Mouse (Mus musculus) midbrain, embryonic 13.5 days (tissue): Measurements from ENCODE around the gene Usp48. TPM values are rescaled to one million over a fixed set of nuclear protein-coding genes. Genes with fewer than 3 reads are reported as not detected.

Experiments used
- ATAC-seq: fragments of 200-750 bp; cut with Nextera tagmentation; 2 replicates; pipeline ENCODE4 v1.8.0; 2017; ENCODE audit warnings: mild to moderate bottlenecking, moderate TSS enrichment, moderate library complexity
- H3K27ac ChIP-seq: fragments of 300-500 bp; sonication (generic); 2 replicates; pipeline ENCODE4 v1.5.1; 2015; ENCODE audit warnings: inconsistent platforms, mild to moderate bottlenecking, moderate library complexity
- H3K27me3 ChIP-seq: fragments of 300-500 bp; sonication (generic); 2 replicates; pipeline ENCODE4 v1.6.1; 2015; ENCODE audit warnings: mild to moderate bottlenecking, inconsistent platforms
- H3K36me3 ChIP-seq: fragments of 300-500 bp; sonication (generic); 2 replicates; pipeline ENCODE4 v1.6.1; 2015; ENCODE audit warnings: mild to moderate bottlenecking, inconsistent platforms
- H3K4me1 ChIP-seq: fragments of 300-500 bp; sonication (generic); replicated peaks from 2 replicates; pipeline ENCODE4 v1.6.1; 2015; ENCODE audit warnings: inconsistent platforms
- H3K4me2 ChIP-seq: fragments of 300-500 bp; sonication (generic); replicated peaks from 2 replicates; pipeline ENCODE4 v1.6.1; 2015; ENCODE audit warnings: moderate library complexity, mild to moderate bottlenecking, inconsistent platforms
- H3K4me3 ChIP-seq: fragments of 300-500 bp; sonication (generic); replicated peaks from 2 replicates; pipeline ENCODE4 v1.5.1; 2015; ENCODE audit warnings: mild to moderate bottlenecking, inconsistent platforms
- H3K9ac ChIP-seq: fragments of 300-500 bp; sonication (generic); replicated peaks from 2 replicates; pipeline ENCODE4 v1.6.1; 2015; ENCODE audit warnings: mild to moderate bottlenecking, inconsistent platforms
- H3K9me3 ChIP-seq: fragments of 300-500 bp; sonication (generic); 2 replicates; pipeline ENCODE4 v1.6.1; 2016; ENCODE audit warnings: mild to moderate bottlenecking, inconsistent platforms
- WGBS: fragments of 180-500 bp; shearing (Covaris S2); methylation state at CpG from one replicate; pipeline ENCODE4 v1.1.7; 2015; 5-methylcytosine and 5-hydroxymethylcytosine counted together
- polyA plus RNA-seq: library from polyadenylated mRNA; unstranded; fragments of >200 nt; fragmentation: Nextera tagmentation; extraction: Ambion mirVana; gene quantifications from 2 replicates; pipeline ENCODE4 v1.2.1, GENCODE M21; 2015

Gene Usp48
- 71.7 and 72.9 TPM in 2 replicates for polyA plus RNA-seq

DNA sequence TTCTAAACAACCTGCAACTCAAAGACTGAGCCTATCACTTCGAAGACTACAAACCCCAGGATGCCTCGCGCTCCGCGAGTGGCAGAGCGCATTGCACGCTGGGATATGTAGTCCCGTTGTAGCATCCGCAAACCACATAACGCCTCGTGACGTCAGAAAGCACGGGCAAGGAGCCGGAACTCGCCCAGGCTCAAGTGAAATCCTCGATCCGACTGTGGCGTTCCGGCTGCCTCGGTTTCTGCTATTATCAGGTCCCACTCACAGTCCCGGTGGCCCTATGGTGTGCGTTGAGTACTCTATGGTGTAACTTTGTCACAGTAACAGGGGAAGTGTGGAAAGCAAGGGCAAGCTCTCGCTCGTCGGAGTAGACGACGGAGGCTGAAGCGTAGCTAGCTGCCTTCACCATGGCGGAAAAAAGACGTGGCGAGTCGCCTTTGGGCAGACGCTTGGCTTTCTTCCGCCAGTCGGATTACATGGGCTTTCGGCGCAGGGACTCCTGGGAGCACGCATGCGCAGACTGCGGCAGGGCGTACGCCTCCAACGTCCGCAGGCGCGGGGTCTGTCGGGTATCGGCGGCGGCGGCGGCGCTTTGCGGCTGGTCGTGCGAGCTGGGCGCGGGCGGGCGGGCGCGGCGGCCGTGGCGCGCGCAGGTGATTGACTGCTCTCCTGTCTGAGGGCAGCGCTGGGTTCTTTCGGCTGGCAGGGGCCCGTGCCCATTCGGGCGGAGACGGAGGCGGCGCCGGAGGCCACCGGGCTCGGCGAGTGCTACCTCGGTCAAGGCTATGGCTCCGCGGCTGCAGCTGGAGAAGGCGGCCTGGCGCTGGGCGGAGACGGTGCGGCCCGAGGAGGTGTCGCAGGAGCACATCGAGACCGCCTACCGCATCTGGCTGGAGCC is at the start of gene Usp48:
TSS of gene Usp48 (plus strand) at position 155 of the 895 bp plus-strand sequence.
- peak within 1 kb of the TSS; percentile 97 for H3K27ac ChIP-seq
- peak within 1 kb of the TSS; percentile 82 for H3K4me3 ChIP-seq
- H3K9ac ChIP-seq, result peak within 1 kb of the TSS; percentile 88
- no peaks in the 10 kb centered on the region for H3K9me3 ChIP-seq
- peak; percentile 96 for ATAC-seq
- peaks cover 38% of the 10 kb centered on the region for H3K4me1 ChIP-seq
- peak within 1 kb of the TSS; percentile 85 for H3K4me2 ChIP-seq
- WGBS, result under 1% methylated on average over 86 of the region's 92 CpGs
- no peaks in the 10 kb centered on the region for H3K27me3 ChIP-seq
- no peaks in the 10 kb centered on the region for H3K36me3 ChIP-seq

DNA sequence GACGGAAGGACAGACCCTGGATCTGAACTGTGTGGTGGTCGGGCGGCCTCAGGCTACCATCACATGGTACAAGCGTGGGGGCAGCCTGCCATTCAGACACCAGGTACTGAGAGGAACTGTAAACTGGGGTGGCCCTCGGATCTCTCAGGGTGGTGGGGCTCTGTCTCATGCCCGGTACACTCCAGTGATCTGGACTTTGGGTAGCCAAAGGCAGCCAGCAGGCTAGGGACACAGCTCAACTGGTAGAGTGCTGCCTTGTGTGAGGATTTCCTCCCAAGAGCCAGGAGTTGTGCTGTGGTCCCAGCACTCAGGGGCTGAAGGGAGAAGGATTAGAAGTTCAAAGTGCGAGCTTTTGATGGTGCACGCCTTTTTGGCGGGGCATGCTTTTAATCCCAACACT is 48.0 kb upstream of the Usp48 start:
- H3K4me1 ChIP-seq, result no peaks in the 10 kb centered on the region
- no peak overlapping the region for H3K9ac ChIP-seq
- no peaks in the 10 kb centered on the region for H3K27me3 ChIP-seq
- no peak overlapping the region for H3K27ac ChIP-seq
- no peak overlapping the region for H3K4me2 ChIP-seq
- H3K9me3 ChIP-seq, result no peaks in the 10 kb centered on the region
- 95% methylated on average over 9 of the region's 9 CpGs for WGBS
- peaks cover 7% of the 10 kb centered on the region; the same call in 1 of the 2 replicates for H3K36me3 ChIP-seq
- H3K4me3 ChIP-seq, result no peak overlapping the region
- ATAC-seq, result no peak

DNA sequence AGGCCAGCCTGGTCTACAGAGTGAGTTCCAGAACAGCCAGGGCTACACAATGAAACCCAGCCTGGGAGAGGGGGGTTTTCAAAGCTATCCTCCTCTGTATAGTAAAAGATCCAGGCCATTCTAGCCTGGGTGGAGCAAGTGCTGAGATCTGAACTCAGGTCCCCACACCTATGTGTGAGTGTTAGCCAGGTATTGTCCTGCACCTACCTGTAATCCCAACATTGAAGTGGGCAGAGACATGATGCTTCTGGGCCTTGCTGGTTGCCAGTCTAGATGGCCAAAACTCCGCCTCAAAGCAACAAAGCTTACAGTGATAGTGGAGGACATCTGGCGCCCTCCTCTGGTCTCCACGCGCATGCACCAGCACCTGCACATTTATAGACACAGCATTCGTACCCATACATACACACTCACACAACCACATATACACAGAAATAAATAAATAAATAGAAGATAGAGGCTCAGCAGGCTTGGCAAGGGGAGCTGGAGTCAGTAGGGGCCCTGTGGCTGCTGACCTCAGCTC is 47.5 kb upstream of the Usp48 start:
- WGBS, result 72% methylated on average over 5 of the region's 5 CpGs
- no peaks in the 10 kb centered on the region for H3K27me3 ChIP-seq

DNA sequence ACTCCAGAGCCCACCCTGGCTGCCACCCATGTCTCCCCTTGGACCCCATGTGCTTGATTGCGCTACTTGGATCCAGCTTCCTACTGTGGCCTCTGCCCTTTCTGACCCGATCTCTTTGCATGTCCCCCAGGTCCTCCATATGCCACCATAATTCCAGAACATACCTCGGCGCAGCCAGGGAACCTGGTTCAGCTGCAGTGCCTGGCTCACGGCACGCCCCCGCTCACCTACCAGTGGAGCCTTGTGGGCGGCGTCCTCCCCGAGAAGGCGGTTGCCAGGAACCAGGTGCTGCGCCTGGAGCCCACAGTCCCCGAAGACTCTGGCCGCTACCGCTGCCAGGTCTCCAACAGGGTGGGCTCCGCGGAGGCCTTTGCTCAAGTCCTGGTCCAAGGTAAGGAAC is 40.1 kb upstream of the Usp48 start:
- Histone ChIP-seq H3K4me1 (no peaks in the 10 kb centered on the region), H3K27ac (no peak overlapping the region), H3K4me3 (no peak overlapping the region), H3K27me3 (no peaks in the 10 kb centered on the region), H3K36me3 (peaks cover 12% of the 10 kb centered on the region), H3K9ac (no peak overlapping the region), H3K9me3 (no peaks in the 10 kb centered on the region), H3K4me2 (no peak overlapping the region)
- ATAC-seq, result no peak
- WGBS, result 96% methylated on average over 17 of the region's 17 CpGs

More for the DNA sequence above, 47.5 kb upstream of the Usp48 start:
- Histone ChIP-seq H3K4me2 (no peak overlapping the region), H3K4me3 (no peak overlapping the region), H3K9ac (no peak overlapping the region), H3K36me3 (peaks cover 4% of the 10 kb centered on the region; the same call in 1 of the 2 replicates), H3K9me3 (no peaks in the 10 kb centered on the region), H3K27ac (no peak overlapping the region), H3K4me1 (no peaks in the 10 kb centered on the region)
- no peak for ATAC-seq

DNA sequence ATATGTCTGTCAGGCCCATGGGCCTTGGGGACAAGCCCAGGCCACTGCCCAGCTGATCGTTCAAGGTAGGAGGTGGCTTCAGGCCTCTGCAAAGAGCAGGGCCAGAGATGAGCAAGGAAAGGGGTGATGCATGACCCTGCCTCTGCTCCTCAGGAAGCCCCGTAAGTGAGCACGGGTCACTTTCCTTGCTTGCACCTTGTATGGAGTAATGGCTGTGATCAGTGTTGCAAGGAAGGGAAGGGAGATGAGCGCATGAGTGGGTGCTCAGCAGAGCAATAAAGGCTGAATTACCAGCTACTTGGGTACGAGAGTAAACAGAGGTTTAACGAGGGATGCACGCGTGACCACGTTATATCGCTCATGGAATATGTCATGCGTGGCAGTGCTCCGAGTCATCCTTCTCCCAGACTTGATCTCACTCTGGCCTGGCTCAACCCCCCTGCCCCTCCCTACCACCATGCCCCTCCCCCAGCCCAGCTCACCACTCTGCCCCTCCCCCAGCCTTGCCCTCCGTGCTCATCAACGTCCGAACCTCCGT is 36.8 kb upstream of the Usp48 start:
- H3K27ac ChIP-seq, result no peak overlapping the region
- ATAC-seq, result no peak
- H3K36me3 ChIP-seq, result peaks cover 10% of the 10 kb centered on the region
- H3K9me3 ChIP-seq, result no peaks in the 10 kb centered on the region
- H3K4me2 ChIP-seq, result no peak overlapping the region
- no peak overlapping the region for H3K9ac ChIP-seq
- WGBS, result 90% methylated on average over 16 of the region's 16 CpGs
- H3K27me3 ChIP-seq, result no peaks in the 10 kb centered on the region
- H3K4me3 ChIP-seq, result no peak overlapping the region
- no peaks in the 10 kb centered on the region for H3K4me1 ChIP-seq

DNA sequence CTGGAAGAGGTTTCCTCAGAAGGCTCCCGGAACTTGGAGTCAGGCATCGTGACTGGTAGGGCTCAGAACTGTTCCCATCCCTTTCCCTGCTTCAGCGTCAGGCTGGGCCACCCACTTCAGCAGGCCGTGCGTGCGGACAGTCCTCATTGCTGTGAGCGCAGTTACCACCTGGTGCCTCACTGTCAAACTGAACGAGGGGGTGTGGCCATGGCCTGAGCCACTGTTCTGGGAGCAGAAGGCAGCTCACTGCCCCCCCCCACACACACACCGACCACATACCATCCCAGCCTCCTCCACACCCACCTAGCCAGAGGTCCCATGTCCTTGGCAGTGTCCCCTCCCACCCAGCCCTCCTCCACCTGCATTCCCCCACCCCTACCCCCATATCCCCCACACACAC is 23.7 kb upstream of the Usp48 start:
- H3K27me3 ChIP-seq, result no peaks in the 10 kb centered on the region
- H3K4me2 ChIP-seq, result no peak overlapping the region
- WGBS, result 85% methylated on average over 9 of the region's 9 CpGs
- H3K9ac ChIP-seq, result no peak overlapping the region
- no peak overlapping the region for H3K4me3 ChIP-seq
- no peaks in the 10 kb centered on the region for H3K9me3 ChIP-seq
- ATAC-seq, result no peak
- no peaks in the 10 kb centered on the region for H3K4me1 ChIP-seq
- no peak overlapping the region for H3K27ac ChIP-seq
- no peaks in the 10 kb centered on the region for H3K36me3 ChIP-seq

DNA sequence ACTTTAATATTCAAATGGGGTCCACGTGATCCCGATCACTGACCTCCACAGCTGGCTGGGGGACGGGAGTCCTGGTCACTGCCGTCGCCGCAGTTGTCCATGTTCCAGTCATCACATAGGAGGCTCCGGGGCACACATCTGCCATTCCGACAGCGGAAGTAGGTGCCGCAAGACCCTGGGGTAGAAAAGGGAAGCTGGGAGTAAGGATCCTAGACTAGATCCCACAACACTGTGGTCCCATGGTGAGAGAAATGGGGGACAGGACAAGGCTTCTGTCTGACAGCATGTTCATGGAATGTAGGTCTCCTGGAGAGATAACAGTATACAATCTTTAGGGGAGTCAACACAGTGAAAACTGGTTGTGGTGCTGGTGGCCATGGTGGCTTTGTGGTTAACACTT is 19.1 kb upstream of the Usp48 start, which contains the start of gene Ldlrad2:
TSS of gene Ldlrad2 (minus strand) at position 101 of the 400 bp plus-strand sequence.
- H3K4me2 ChIP-seq, result no peak within 1 kb of the TSS
- H3K9ac ChIP-seq, result no peak within 1 kb of the TSS
- H3K4me1 ChIP-seq, result peaks cover 6% of the 10 kb centered on the region
- H3K36me3 ChIP-seq, result no peaks in the 10 kb centered on the region
- H3K27ac ChIP-seq, result no peak within 1 kb of the TSS
- no peak within 1 kb of the TSS for H3K4me3 ChIP-seq
- ATAC-seq, result no peak
- no peaks in the 10 kb centered on the region for H3K9me3 ChIP-seq
- WGBS, result 87% methylated on average over 10 of the region's 10 CpGs
- H3K27me3 ChIP-seq, result peaks cover 16% of the 10 kb centered on the region

DNA sequence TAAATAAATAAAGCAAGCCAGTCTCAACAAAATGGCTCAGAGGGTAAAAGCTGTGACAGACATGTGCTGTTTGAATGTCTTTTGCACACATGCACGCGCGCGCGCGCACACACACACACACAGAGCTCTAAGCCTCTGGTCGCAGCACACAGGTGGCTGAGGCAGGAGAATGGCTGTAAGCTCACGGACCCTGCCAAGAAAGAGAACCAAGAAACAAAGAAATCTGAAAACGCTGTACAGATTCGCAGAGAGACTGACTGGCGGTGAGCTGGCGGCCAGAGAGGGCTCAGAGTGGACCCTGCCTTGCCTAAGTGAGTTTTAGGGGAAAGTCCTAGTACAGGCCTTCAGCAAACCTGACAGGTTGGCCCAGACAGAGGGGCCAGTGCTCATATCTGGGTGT is 16.1 kb upstream of the Usp48 start:
- 96% methylated on average over 12 of the region's 12 CpGs for WGBS

DNA sequence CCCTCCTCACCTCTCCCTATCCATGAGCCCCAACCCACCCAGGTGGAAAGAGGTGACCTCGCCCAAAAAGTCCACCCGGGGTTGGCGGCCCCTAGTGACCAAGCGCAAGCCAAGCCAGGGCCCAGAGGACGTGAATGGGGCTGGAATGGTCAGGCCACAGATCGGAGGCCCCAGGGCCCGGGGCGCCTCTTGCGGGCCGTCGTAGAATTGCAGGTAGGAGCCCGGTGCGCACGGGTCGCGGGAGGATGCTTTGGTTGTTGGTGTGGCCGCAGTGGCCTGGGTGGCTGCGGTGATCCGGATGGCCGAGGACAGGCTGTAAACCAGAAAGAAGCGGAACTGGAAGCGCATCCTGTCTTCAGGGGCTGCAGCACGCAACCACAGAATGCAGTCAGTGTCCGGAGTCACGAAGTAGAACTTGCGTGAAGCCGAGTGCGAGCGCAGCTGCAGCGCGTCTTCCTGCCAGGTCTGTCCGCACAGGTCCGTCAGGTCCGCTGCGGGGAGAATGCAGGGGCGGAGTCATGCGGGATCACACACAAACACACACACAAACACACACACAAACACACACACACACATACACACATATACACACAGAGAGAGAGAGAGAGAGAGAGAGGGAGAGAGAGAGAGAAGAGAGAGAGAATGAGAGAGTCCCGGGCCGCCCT is 15.2 kb upstream of the Usp48 start:
- Histone ChIP-seq H3K36me3 (no peaks in the 10 kb centered on the region), H3K9me3 (no peaks in the 10 kb centered on the region), H3K4me2 (peak overlapping the region; percentile 61), H3K4me1 (peaks cover 9% of the 10 kb centered on the region), H3K27ac (no peak overlapping the region), H3K9ac (peak overlapping the region; percentile 37), H3K4me3 (peak overlapping the region; percentile 37), H3K27me3 (peaks cover 24% of the 10 kb centered on the region)
- ATAC-seq, result peak; percentile 53; the same call in 1 of the 2 replicates
- WGBS, result 3% methylated on average over 39 of the region's 39 CpGs

More for the DNA sequence above, 16.1 kb upstream of the Usp48 start:
- peaks cover 24% of the 10 kb centered on the region for H3K27me3 ChIP-seq
- H3K9me3 ChIP-seq, result no peaks in the 10 kb centered on the region
- no peak for ATAC-seq
- peaks cover 9% of the 10 kb centered on the region for H3K4me1 ChIP-seq
- no peak overlapping the region for H3K4me3 ChIP-seq
- no peak overlapping the region for H3K4me2 ChIP-seq
- H3K9ac ChIP-seq, result no peak overlapping the region
- no peak overlapping the region for H3K27ac ChIP-seq
- no peaks in the 10 kb centered on the region for H3K36me3 ChIP-seq

DNA sequence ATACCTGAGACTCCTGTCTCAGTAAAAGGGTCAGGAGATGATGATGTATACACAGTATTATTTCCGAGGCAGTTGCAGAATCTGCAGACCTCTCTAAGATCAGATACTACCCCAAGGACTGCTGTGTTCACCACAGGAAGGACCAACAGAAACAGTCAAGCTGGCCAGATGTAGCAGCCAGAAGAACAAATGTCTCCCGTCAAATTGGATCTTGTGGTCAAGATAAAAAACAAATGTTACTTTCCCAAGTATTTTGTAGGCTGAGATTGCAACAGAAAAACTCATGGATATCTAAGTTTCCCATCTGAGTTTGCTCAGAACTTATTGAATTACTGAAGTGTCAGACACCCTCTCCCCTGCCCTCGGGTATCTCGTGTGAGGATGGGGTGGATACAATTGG is 13.8 kb upstream of the Usp48 start:
- H3K9me3 ChIP-seq, result no peaks in the 10 kb centered on the region
- H3K36me3 ChIP-seq, result no peaks in the 10 kb centered on the region
- WGBS, result 52% methylated on average over 4 of the region's 4 CpGs
- H3K4me2 ChIP-seq, result no peak overlapping the region
- H3K4me1 ChIP-seq, result peaks cover 9% of the 10 kb centered on the region
- no peak overlapping the region for H3K4me3 ChIP-seq
- peaks cover 24% of the 10 kb centered on the region for H3K27me3 ChIP-seq
- H3K27ac ChIP-seq, result no peak overlapping the region
- H3K9ac ChIP-seq, result no peak overlapping the region
- no peak for ATAC-seq

DNA sequence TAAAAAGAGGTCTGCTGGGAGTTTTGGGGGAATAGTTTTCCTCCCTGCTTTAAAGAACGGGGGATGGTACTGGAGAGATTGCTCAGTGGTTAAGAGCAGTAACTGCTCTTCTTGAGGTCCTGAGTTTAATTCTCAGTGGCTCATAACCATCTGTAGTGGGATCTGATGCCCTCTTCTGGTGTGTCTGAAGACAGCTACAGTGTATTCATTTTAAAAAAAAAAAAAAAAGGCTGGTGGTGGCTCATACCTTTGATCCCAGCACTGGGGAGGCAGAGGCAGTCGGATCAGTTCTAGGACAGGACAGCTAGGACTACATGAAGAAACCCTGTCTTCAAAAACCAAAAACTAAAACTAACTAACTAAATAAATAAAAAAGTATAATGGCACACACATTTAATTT is 13.3 kb upstream of the Usp48 start:
- peaks cover 24% of the 10 kb centered on the region for H3K27me3 ChIP-seq
- no peaks in the 10 kb centered on the region for H3K36me3 ChIP-seq
- ATAC-seq, result no peak
- H3K4me2 ChIP-seq, result no peak overlapping the region
- 68% methylated on average over 2 of the region's 2 CpGs for whole genome bisulfite sequencing
- H3K27ac ChIP-seq, result no peak overlapping the region
- no peak overlapping the region for H3K4me3 ChIP-seq
- no peaks in the 10 kb centered on the region for H3K9me3 ChIP-seq
- peaks cover 9% of the 10 kb centered on the region for H3K4me1 ChIP-seq
- H3K9ac ChIP-seq, result no peak overlapping the region

DNA sequence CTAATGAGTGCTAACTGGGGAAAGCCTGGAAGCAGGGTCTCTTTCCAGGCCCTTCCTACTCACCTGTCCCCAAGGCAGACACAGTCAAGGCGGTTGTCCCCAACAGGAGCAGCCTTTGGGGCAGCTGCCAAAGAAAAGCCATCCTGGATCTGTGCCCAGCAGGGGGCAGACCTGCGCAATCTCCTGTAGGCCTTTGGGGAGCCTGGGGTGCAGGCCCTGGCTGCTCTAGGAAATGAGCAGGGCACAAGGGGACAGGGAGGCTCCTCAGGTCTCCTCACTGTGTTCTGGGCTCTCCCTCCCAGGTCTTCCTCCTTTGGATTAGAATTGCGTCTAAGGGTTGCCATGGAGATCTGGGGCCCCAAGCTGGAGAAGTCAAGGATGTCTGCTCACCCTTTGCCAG is 11.7 kb upstream of the Usp48 start:
- peaks cover 9% of the 10 kb centered on the region for H3K4me1 ChIP-seq
- no peak overlapping the region for H3K4me3 ChIP-seq
- ATAC-seq, result no peak
- no peak overlapping the region for H3K4me2 ChIP-seq
- 28% methylated on average over 3 of the region's 3 CpGs for WGBS
- peaks cover 24% of the 10 kb centered on the region for H3K27me3 ChIP-seq
- H3K9me3 ChIP-seq, result no peaks in the 10 kb centered on the region
- H3K9ac ChIP-seq, result no peak overlapping the region
- no peak overlapping the region for H3K27ac ChIP-seq
- H3K36me3 ChIP-seq, result no peaks in the 10 kb centered on the region
